Mouse (Mus musculus) B cell, adult 62 days (primary cell): ENCODE data around the gene Olfr96. TPM values are rescaled to one million over a fixed set of nuclear protein-coding genes. Genes with fewer than 3 reads are reported as not detected.

Experiments
- total RNA-seq: library from RNA; stranded (reverse); gene quantifications from 4 replicates; pipeline ENCODE4 v1.2.4, GENCODE M21; 2023

The Olfr96 gene
- not detected in 4 replicates for total RNA-seq

GRCm38 (mm10) chr17:37219846-37220245 is at the start of gene Olfr96:
Olfr96 (plus strand) TSS chr17:37220146.

GRCm38 (mm10) chr17:37193656-37194055 is 26.3 kb upstream of the Olfr96 start, which contains the start of gene Ubd:
Ubd (plus strand) TSS chr17:37193892.

GRCm38 (mm10) chr17:37200894-37201293 is 19.1 kb upstream of the Olfr96 start, which contains the start of gene Olfr94:
Olfr94 (minus strand) TSS chr17:37200994.

GRCm38 (mm10) chr17:37213018-37213417 is 6.9 kb upstream of the Olfr96 start, which contains the start of gene Olfr95:
Olfr95 (minus strand) TSS chr17:37213118.

GRCm38 (mm10) chr17:37237230-37237629 is 17.3 kb downstream of the Olfr96 start, which contains the start of gene Olfr97:
Olfr97 (minus strand) TSS chr17:37237330.

GRCm38 (mm10) chr17:37263626-37264025 is 43.7 kb downstream of the Olfr96 start, which contains the start of gene Olfr98:
Olfr98 (minus strand) TSS chr17:37263749.

GRCm38 (mm10) chr17:37270058-37270701 is 50.2 kb downstream of the Olfr96 start, which contains the start of gene H2-M3:
H2-M3 (plus strand) TSS chr17:37270220.

Other genes starting within 250 kb of the Olfr96 start
- gene 2410137M14Rik, start 238.9 kb upstream of the Olfr96 start, total RNA-seq, result not detected in 4 replicates
- not detected in 4 replicates for gene H2-M5, start 230.6 kb upstream of the Olfr96 start, total RNA-seq
- not detected in 4 replicates for gene Zfp57, start 219.0 kb upstream of the Olfr96 start, total RNA-seq
- gene Mog, start 196.7 kb upstream of the Olfr96 start, total RNA-seq, result not detected in 4 replicates
- gene Gabbr1, start 174.2 kb upstream of the Olfr96 start, total RNA-seq, result 63.3 to 72.7 TPM (median 66.7 TPM) in 4 replicates
- 0.21 TPM in 1 of 4 replicates, not detected in the others for gene Olfr90, start 131.6 kb upstream of the Olfr96 start, total RNA-seq
- not detected in 4 replicates for gene Olfr91, start 121.9 kb upstream of the Olfr96 start, total RNA-seq
- gene Olfr92, start 100.1 kb upstream of the Olfr96 start, total RNA-seq, result not detected in 4 replicates
- not detected in 4 replicates for gene Olfr93, start 58.7 kb upstream of the Olfr96 start, total RNA-seq
- 0.89 TPM in 1 of 4 replicates, not detected in the others for gene Ubd, start 26.3 kb upstream of the Olfr96 start, total RNA-seq
- gene Olfr94, start 19.2 kb upstream of the Olfr96 start, total RNA-seq, result not detected in 4 replicates
- not detected in 4 replicates for gene Olfr95, start 7.0 kb upstream of the Olfr96 start, total RNA-seq
- gene Olfr97, start 17.2 kb downstream of the Olfr96 start, total RNA-seq, result not detected in 4 replicates
- not detected in 4 replicates for gene Olfr98, start 43.6 kb downstream of the Olfr96 start, total RNA-seq
- 56.5 to 62.1 TPM (median 57.9 TPM) in 4 replicates for gene H2-M3, start 50.1 kb downstream of the Olfr96 start, total RNA-seq
- gene Olfr99, start 63.3 kb downstream of the Olfr96 start, total RNA-seq, result not detected in 4 replicates
- gene Olfr101, start 84.2 kb downstream of the Olfr96 start, total RNA-seq, result not detected in 4 replicates
- gene Olfr102, start 96.9 kb downstream of the Olfr96 start, total RNA-seq, result not detected in 4 replicates
- not detected in 4 replicates for gene Olfr103, start 119.6 kb downstream of the Olfr96 start, total RNA-seq
- gene Olfr104-ps, start 139.4 kb downstream of the Olfr96 start, total RNA-seq, result not detected in 4 replicates
- not detected in 4 replicates for gene Olfr105-ps, start 158.9 kb downstream of the Olfr96 start, total RNA-seq
- not detected in 4 replicates for gene Olfr106-ps, start 170.2 kb downstream of the Olfr96 start, total RNA-seq
- 0.15 TPM in 1 of 4 replicates, not detected in the others for gene Olfr107, start 179.1 kb downstream of the Olfr96 start, total RNA-seq
- not detected in 4 replicates for gene Olfr108, start 225.3 kb downstream of the Olfr96 start, total RNA-seq
- gene Olfr109, start 238.8 kb downstream of the Olfr96 start, total RNA-seq, result not detected in 4 replicates